Mouse (Mus musculus) c-Kit-positive CD71-positive TER-119-negative erythroid progenitor cells, embryonic 14.5 days (primary cell): Measurements from ENCODE around the gene Maneal.

Experiments
- DNase-seq: peaks from one replicate; pipeline ENCODE4 v3.0.0-alpha.2; 2013; ENCODE audit warnings: low read depth

The Maneal gene

GRCm38 (mm10) chr4:124861283-124862188 lies at the start of gene Maneal:
Gene Maneal (minus strand): TSS chr4:124862171.
- DNase-seq, result no peak

GRCm38 (mm10) chr4:124905971-124906822 lies 44.2 kb upstream of the Maneal start:
- no peak for DNase-seq

DNA sequence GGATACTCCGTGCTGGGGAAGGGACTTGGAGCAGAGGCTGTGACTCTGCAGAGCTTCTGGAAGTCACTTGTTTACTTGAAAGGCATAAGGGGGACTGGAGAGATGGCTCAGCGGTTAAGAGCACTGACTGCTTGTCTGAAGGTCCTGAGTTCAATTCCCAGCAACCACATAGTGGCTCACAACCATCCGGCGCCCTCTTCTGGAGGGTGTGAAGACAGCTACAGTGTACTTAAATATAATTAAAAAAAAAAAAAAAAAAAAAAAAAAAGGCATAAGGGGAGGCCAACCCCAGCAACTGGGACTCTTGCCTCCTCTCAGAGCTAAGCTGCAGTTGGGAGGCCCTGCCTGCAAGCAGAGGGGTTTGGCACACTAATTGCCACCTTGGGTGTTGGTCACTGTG lies 43.4 kb upstream of the Maneal start:
- DNase-seq, result peak; percentile 13

DNA sequence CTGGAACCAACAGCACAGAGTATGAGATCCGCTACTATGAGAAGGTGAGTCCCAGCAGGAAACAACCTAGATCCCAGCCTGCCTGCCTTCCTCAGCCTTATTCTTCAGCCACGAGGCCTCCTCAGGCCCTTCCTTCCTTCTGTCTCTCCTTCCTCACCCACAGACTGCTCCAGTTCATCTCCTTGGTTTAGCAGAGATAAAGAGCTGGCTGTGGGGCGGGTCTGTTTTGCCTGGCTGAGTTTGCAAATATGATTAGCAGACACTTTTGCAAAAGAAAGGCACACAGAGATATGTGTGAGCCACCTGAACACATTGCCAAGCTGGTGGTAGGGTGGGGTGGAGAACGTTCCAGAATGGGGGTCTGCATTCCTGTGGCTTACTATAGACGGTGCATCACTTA lies 37.9 kb upstream of the Maneal start:
- DNase-seq, result peak; percentile 34

- DNase-seq, result no peak
Observed at GRCm38 (mm10) chr4:124898428-124898827, 36.5 kb upstream of the Maneal start.

DNA sequence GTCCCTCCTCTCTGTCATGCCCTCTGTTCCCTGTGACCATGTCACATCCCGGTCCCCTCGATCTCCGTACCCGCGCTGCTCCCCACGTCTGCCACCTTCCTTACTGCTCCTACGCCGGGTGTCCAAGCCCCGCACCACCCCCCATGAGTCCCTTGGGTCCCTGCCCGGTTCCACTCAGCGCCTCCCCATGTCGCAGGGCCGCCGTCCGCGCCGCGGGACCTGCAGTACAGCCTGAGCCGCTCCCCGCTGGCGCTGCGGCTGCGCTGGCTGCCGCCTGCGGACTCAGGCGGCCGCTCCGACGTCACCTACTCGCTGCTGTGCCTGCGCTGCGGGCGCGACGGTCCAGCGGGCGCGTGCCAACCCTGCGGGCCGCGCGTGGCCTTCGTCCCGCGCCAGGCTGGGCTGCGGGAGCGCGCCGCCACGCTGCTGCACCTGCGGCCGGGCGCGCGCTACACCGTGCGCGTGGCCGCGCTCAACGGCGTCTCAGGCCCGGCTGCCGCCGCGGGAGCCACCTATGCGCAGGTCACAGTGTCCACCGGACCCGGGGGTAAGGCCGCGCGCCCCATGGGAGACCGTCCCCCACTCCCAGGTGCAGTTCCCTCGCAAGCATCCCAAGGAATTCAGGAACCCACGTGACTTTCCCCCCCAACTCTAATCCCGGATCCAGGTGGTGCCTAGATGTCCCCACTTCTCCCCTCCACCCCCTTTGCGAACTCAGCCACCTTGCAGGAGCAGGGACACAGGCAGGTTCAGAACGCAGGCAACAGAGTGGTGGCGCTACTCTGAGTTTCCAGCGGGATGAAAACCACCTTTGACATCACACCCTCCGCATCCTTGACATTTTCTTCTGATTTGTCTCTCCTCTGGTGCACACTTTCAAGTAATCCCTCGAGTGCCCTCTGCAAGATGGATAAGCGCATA lies 32.8 kb upstream of the Maneal start:
- DNase-seq, result no peak

DNA sequence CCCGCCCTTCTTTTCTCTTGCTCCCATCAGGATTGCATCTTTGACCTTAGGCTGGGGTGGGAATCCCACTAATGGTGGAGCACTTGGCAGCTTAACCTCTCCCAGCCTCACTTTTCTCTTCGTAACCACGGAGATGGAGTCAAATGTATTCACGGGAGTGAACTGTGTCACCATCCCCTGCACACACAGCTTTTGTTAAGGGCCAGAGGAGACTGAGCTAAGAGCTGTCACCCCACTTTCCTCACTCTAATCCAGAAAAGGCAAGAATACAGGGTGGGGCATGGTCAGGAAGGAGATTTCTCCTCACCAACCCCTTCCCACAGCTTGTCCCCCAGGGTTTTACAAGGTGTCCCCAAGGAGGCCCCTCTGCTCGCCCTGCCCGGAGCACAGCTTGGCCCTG lies 31.8 kb upstream of the Maneal start:
- no peak for DNase-seq

GRCm38 (mm10) chr4:124890831-124891230 lies 28.9 kb upstream of the Maneal start:
- DNase-seq, result no peak

GRCm38 (mm10) chr4:124889935-124890334 lies 28.0 kb upstream of the Maneal start:
- no peak for DNase-seq

DNA sequence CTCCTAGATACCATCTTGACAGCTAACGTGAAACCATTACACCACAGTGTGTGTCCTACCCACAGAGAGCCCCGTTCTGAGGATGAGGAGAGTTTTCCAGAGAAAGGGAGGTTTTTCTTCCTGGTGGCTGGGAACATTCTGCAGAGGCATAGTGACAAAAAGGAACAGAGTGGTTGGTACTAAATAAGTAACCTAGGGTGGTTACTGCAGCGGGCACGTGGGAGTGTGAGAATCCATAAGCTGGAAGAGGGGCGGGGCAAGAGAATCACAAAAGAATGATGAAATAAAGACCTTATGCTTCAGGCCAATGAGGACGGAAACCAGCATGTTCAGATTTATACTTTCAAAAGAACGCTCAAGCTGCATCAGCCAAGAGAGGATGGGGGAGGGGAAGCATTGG lies 26.7 kb upstream of the Maneal start:
- no peak for DNase-seq

GRCm38 (mm10) chr4:124882151-124882729 lies 20.3 kb upstream of the Maneal start:
- DNase-seq, result no peak

DNA sequence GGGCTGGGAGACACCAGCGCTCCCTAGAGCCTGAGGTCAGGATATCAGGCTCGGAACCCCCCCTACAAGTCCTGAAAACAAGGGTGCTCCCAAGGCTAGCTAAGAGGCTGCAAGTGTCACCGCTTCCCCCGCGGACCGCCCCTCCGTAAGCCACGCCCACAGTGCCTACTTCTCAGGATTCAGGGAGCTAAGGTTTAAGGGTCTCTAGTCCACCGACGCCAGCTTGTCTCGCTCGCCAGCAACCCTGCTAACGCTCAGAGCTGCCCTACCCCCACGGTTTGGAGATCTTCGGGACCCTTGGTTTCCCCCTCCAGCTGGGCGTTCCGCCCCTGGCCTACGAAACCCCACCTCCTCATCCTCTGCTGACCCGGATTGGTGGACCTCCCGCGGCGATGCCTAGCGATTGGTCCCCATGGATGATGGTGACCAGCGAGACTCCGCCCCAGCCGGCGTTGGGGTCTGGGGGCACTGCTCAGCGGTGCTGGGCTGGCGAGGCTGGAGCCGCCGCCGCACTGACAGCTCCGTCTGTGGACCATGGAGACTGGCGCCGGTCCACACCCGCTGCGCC lies 19.5 kb upstream of the Maneal start:
- no peak for DNase-seq

GRCm38 (mm10) chr4:124880599-124880998 lies 18.6 kb upstream of the Maneal start, which contains the start of gene Epha10:
Gene Epha10 (plus strand): TSS chr4:124880899.
- DNase-seq, result no peak

DNA sequence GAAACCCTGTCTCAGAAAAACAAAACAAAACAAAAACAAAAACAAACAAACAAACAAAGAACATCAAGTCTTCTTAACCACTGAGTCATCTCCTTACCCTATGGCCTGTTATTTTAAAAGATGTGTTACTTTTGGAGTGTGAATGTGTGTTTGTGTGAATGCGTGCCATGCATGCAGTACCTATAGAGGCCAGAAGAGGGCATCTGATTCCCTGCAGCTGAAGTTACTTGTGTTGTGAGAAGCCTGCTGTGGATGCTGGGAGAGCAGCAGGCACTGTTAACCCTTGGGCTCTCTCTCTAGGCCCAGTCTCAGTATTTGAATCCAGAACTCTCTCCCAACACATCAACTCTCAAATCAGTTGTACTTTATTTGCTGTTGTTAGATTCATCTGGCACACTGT lies 10.7 kb upstream of the Maneal start:
- DNase-seq, result no peak

DNA sequence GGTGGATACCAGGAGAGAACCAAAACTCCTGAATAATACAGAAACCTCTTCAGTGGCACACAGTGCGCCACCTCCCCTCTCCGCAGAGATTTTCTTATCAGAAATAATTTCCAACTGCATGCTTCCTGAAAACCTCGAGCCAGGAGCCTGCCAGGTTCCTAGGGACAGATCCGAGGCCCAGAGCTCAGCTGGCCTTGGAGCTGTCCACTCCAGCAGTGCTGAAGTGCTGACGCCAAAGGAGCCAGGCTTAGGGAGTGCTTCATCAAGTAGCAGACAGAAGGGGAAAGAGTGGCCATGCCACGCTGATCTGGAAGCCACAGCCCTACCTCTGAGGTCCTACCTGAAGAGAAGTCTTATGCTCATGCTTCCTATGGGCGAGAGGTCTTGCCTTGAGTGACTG lies 1.5 kb downstream of the Maneal start:
- peak; percentile 65 for DNase-seq

GRCm38 (mm10) chr4:124858370-124858769 lies 3.6 kb downstream of the Maneal start:
- no peak for DNase-seq

DNA sequence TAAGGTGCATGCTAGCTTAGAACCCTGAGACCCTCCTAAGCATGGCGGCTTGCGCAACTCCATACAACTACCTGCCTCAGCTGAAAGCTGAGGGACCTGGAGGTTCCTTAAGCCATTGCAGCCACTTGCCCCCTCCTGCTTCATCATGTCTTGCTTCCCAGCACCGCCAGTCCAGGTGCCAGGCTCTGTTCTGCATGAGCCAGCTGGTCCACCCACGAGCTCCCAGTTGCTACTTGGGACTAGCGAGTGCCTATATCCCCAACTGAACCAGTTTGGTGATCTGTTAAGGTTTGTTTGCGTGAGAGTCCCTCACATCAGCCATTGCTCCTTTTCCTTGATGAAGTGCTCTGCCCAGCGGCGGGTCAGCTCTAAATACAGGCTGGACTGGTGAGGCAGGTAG lies 5.7 kb downstream of the Maneal start:
- DNase-seq, result no peak

GRCm38 (mm10) chr4:124850933-124851658 lies 10.9 kb downstream of the Maneal start, which contains the start of gene 1110065P20Rik:
Gene 1110065P20Rik (minus strand): TSS chr4:124851196.
- peak; percentile 43 for DNase-seq

DNA sequence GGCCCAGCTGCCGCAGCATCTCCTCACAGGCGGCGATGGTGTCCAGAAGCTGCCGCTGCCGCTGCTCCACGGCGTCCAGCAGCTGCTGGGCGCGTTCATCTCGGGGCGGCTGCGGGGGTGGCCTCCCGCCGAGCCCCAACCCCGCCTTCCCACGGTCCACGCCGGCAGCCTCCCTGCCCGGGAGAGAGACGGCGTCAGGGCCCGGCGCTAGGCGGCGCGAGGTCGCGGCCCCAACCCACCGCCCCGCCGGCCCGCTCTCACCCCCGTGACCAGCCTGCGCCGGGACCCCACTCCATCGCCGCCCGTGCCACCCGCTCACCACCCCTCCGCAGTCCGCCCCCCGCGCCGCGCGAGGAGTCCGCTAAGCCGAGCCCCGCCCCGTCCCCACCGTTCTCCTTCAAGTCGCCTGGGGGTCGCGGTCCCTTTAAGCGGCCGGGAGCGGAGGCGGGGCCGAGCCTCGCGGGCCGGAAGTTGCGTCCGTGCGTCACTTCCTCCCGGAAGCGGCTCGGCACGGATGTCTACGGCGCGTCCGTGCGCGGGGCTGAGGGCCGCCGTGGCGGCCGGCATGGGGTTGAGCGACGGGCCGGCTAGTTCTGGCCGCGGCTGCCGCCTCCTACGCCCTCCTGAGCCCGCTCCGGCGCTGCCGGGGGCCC lies 11.6 kb downstream of the Maneal start, which contains the start of gene Yrdc:
Gene Yrdc (plus strand): TSS at position 419 of the 653 bp plus-strand sequence.
- DNase-seq, result peak; percentile 82
